Mouse (Mus musculus) midbrain, embryonic 10.5 days (tissue): Measurements from ENCODE around the gene Pdzrn3. TPM values are rescaled to one million over a fixed set of nuclear protein-coding genes. Genes with fewer than 3 reads are reported as not detected.
A peak's percentile ranks its signal among the peaks of the same experiment; 100 is the strongest.

Experiments used
- DNase-seq: peaks from one replicate; pipeline ENCODE4 v3.0.0-alpha.2; 2017; ENCODE audit warnings: low spot score
- H3K27ac ChIP-seq: fragments of 300-500 bp; sonication (generic); replicated peaks from 2 replicates; pipeline ENCODE4 v1.5.1; 2016; ENCODE audit warnings: mild to moderate bottlenecking
- H3K27me3 ChIP-seq: fragments of 300-500 bp; sonication (generic); 2 replicates; pipeline ENCODE4 v1.6.1; 2016; ENCODE audit warnings: low read depth, mild to moderate bottlenecking; ENCODE audit not compliant: poor library complexity, severe bottlenecking
- H3K36me3 ChIP-seq: fragments of 300-500 bp; sonication (generic); 2 replicates; pipeline ENCODE4 v1.6.1; 2016; ENCODE audit warnings: mild to moderate bottlenecking, moderate library complexity
- H3K4me1 ChIP-seq: fragments of 300-500 bp; sonication (generic); 2 replicates; pipeline ENCODE4 v1.6.1; 2016
- H3K4me3 ChIP-seq: fragments of 300-500 bp; sonication (generic); 2 replicates; pipeline ENCODE4 v1.5.1; 2016; ENCODE audit warnings: mild to moderate bottlenecking, moderate library complexity
- H3K9me3 ChIP-seq: fragments of 300-500 bp; sonication (generic); replicated peaks from 2 replicates; pipeline ENCODE4 v1.6.1; 2016; ENCODE audit warnings: mild to moderate bottlenecking
- WGBS: fragments of 180-500 bp; shearing (Covaris S2); methylation state at CpG from one replicate; pipeline ENCODE4 v1.1.7; 2016; 5-methylcytosine and 5-hydroxymethylcytosine counted together
- polyA plus RNA-seq: library from polyadenylated mRNA; unstranded; fragments of >200 nt; fragmentation: Nextera tagmentation; extraction: Ambion mirVana; gene quantifications from 2 replicates; pipeline ENCODE4 v1.2.1, GENCODE M21; 2016

The Pdzrn3 gene
- polyA plus RNA-seq, 1 experiment from 2014 or later: 5.4 TPM

DNA sequence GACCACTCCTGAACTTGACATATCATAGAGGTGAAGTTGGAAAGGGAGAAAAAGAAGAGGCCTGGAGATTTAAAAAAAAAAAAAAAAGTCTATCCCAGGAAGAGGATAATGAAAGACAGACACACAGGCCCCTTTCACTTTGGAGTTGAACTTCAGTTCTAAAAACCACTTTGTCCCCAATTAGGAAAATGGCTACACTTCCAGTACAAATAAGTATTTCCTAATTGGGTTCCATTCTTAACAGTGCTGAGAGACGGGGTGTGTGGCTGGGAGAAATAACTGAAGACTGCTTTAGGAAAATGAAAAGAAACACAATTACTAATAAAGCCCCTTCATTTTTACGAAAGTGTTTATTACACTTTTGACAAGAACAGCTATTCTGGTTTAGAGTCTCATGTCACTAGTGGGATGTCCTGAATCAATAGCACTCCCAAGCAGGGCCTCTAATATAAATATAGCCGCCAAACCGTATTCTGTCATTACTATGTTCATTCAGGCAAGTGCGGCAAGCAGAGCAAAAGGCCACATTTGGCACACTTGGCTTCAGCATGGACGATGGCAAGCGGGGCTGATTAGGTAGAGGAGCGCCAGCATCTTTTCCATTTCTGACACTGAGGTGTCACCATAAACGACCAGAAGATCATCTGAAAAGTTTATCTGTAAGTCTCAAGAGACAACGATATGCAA, 39.7 kb downstream of the Pdzrn3 start:
- 91% methylated on average over 10 of the region's 10 CpGs for whole genome bisulfite sequencing

DNA sequence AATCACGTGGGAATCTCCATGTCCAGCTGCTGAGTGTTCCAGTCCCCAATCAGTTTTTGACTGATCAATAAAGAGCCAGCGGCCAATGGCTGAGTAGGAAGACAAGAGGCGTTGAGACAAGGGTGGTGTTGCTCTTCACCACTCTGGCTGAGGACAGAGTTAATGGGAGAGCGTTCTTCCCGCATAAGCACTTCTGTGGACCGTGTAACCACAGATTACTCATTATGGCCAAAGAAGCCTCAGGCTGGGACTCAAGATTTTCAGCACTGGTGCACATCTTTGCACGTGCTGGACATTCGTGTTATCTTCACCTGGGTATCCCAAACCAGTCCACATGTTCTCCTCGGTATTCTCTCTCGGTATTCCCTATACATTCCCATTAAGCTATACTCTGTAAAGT, 41.0 kb downstream of the Pdzrn3 start:
- Histone ChIP-seq H3K27ac (no peak overlapping the region), H3K4me1 (peaks cover 23% of the 10 kb centered on the region), H3K36me3 (no peaks in the 10 kb centered on the region), H3K27me3 (no peaks in the 10 kb centered on the region), H3K9me3 (no peaks in the 10 kb centered on the region), H3K4me3 (no peak overlapping the region)
- WGBS: 94% methylated on average over 10 of the region's 10 CpGs
- DNase-seq: no peak

More for the DNA sequence above, 39.7 kb downstream of the Pdzrn3 start:
- H3K36me3 ChIP-seq: no peaks in the 10 kb centered on the region
- no peaks in the 10 kb centered on the region for H3K27me3 ChIP-seq
- H3K9me3 ChIP-seq: no peaks in the 10 kb centered on the region
- peaks cover 12% of the 10 kb centered on the region for H3K4me1 ChIP-seq
- no peak overlapping the region for H3K4me3 ChIP-seq
- DNase-seq: no peak
- no peak overlapping the region for H3K27ac ChIP-seq

- H3K4me1 ChIP-seq: peaks cover 28% of the 10 kb centered on the region
- H3K36me3 ChIP-seq: no peaks in the 10 kb centered on the region
- no peak overlapping the region for H3K27ac ChIP-seq
- 79% methylated on average over 1 of the region's 1 CpGs for WGBS
- H3K27me3 ChIP-seq: no peaks in the 10 kb centered on the region
- DNase-seq: no peak
- no peaks in the 10 kb centered on the region for H3K9me3 ChIP-seq
- no peak overlapping the region for H3K4me3 ChIP-seq
Measured at GRCm38 (mm10) chr6:101335744-101336143, 42.0 kb downstream of the Pdzrn3 start.

DNA sequence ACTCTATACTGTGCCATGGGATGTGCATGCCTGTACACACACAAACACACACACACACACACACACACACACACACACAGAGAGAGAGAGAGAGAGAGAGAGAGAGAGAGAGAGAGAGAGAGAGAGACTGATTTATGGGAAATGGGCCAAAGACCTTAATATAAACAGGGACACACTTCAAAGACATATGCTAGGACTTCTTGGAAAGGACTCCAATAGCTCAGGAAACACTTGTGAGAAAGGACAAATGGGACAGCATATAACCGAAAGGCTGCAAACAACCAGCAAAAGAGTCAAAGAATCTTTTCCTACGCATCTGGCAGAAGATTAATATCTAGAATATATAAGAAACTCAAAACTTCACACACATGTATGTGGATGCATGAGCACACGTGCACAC, 43.2 kb downstream of the Pdzrn3 start:
- no peak overlapping the region for H3K27ac ChIP-seq
- 91% methylated on average over 3 of the region's 3 CpGs for WGBS

DNA sequence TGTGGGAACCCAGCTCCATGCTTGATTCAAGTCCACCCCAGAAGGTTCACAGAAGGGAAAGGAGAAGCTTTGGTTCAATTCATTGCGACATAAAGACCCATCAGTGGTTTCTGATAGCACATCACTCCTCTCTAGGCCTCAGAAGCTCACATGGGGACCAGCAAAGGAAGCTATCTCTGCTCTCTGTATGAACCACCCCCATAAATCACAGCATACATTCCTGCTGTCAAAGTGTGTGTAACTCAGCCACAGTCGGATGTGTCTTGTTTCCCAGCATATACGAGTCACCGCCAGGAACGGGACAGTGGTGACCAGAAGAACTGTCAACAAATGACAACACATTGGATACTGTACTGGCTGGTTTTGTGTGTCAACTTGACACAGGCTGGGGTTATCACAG, 47.3 kb downstream of the Pdzrn3 start:
- 94% methylated on average over 5 of the region's 5 CpGs for WGBS

More for the DNA sequence above, 43.2 kb downstream of the Pdzrn3 start:
- H3K36me3 ChIP-seq: no peaks in the 10 kb centered on the region
- H3K4me1 ChIP-seq: peaks cover 36% of the 10 kb centered on the region
- no peaks in the 10 kb centered on the region for H3K27me3 ChIP-seq
- no peak for DNase-seq
- no peak overlapping the region for H3K4me3 ChIP-seq
- no peaks in the 10 kb centered on the region for H3K9me3 ChIP-seq

DNA sequence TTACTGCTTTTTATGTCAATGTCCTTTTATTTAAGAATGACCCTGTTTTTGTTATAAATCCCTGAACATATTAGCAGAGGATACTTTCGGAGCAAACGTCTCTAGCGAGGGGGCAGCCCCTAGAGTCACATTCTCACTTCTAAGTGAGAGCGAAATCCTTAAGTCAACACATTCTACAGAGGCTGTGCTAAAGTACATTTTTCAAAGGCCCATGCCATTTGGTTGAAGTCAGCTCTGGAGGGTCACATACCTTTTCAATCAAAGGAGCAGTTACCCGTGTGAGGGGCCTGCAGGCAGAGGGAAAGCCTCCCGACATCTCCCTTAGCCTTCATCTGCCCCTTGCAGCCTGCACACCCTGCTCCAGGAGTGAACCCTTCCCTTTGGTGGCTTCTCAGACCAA, 48.2 kb downstream of the Pdzrn3 start:
- Histone ChIP-seq H3K4me1 (peaks cover 45% of the 10 kb centered on the region), H3K36me3 (no peaks in the 10 kb centered on the region), H3K4me3 (no peak overlapping the region), H3K27me3 (no peaks in the 10 kb centered on the region), H3K9me3 (no peaks in the 10 kb centered on the region), H3K27ac (0 out of 2 replicates have a peak overlapping the region, but pooled peaks have one; percentile 23)
- 60% methylated on average over 6 of the region's 6 CpGs for WGBS
- no peak for DNase-seq

More for the DNA sequence above, 47.3 kb downstream of the Pdzrn3 start:
- Histone ChIP-seq H3K4me3 (no peak overlapping the region), H3K36me3 (no peaks in the 10 kb centered on the region), H3K27ac (no peak overlapping the region), H3K27me3 (no peaks in the 10 kb centered on the region), H3K4me1 (peaks cover 45% of the 10 kb centered on the region), H3K9me3 (no peaks in the 10 kb centered on the region)
- DNase-seq: no peak

DNA sequence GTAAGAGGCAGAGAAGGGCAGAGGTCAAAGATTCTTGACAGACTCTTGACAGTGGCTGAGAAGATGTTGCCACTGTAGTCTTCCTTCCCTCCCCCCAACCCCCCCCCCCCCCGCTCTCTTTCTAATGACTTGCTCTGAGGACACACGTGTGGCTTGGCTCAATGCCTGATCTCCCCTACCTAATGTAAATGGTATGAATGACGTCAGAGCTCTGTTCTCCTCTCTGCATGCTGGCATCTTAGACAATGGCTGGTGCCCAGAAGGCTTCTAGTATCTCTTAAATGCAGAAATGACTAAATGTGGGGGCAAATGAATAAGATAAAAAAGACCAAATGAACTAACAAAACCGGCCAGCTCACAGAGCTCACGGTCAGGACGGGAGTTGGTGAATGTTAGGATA, 49.2 kb downstream of the Pdzrn3 start:
- Histone ChIP-seq H3K4me1 (peaks cover 37% of the 10 kb centered on the region), H3K36me3 (no peaks in the 10 kb centered on the region), H3K27ac (no peak overlapping the region), H3K9me3 (no peaks in the 10 kb centered on the region), H3K4me3 (no peak overlapping the region), H3K27me3 (no peaks in the 10 kb centered on the region)
- 88% methylated on average over 5 of the region's 6 CpGs for WGBS
- no peak for DNase-seq

DNA sequence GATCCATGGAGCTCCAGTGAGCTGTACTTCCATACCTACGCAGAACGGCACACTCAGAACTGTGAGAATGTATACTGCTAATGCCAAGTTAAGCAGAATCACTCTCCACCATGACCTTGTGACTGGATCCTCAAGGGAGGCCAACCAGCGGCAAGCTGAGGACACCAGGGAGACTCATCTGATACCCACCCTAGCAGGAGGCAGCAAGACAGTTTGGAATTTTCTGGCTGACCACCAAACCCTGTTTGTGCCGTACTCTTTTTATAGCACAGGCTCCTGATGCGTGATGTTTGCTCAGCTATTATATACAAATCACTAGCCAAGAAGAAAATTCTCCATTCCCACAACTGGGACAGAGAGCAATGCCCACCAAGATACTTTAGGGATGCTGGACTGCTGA, 50.0 kb downstream of the Pdzrn3 start:
- no peak overlapping the region for H3K27ac ChIP-seq
- WGBS: 92% methylated on average over 5 of the region's 5 CpGs
- no peak overlapping the region for H3K4me3 ChIP-seq
- no peaks in the 10 kb centered on the region for H3K36me3 ChIP-seq
- no peaks in the 10 kb centered on the region for H3K27me3 ChIP-seq
- H3K9me3 ChIP-seq: no peaks in the 10 kb centered on the region
- no peak for DNase-seq
- H3K4me1 ChIP-seq: peaks cover 31% of the 10 kb centered on the region

GRCm38 (mm10) chr6:101327196-101327595, 50.5 kb downstream of the Pdzrn3 start:
- DNase-seq: no peak
- no peak overlapping the region for H3K4me3 ChIP-seq
- H3K36me3 ChIP-seq: no peaks in the 10 kb centered on the region
- H3K27ac ChIP-seq: no peak overlapping the region
- 89% methylated on average over 3 of the region's 3 CpGs for WGBS
- peaks cover 27% of the 10 kb centered on the region for H3K4me1 ChIP-seq
- H3K27me3 ChIP-seq: no peaks in the 10 kb centered on the region
- H3K9me3 ChIP-seq: no peaks in the 10 kb centered on the region

- Histone ChIP-seq H3K4me1 (peaks cover 17% of the 10 kb centered on the region), H3K27ac (no peak overlapping the region), H3K9me3 (no peaks in the 10 kb centered on the region), H3K36me3 (no peaks in the 10 kb centered on the region), H3K27me3 (no peaks in the 10 kb centered on the region), H3K4me3 (no peak overlapping the region)
- 94% methylated on average over 3 of the region's 3 CpGs for WGBS
- DNase-seq: no peak
Measured at GRCm38 (mm10) chr6:101325842-101326639, 51.7 kb downstream of the Pdzrn3 start.

DNA sequence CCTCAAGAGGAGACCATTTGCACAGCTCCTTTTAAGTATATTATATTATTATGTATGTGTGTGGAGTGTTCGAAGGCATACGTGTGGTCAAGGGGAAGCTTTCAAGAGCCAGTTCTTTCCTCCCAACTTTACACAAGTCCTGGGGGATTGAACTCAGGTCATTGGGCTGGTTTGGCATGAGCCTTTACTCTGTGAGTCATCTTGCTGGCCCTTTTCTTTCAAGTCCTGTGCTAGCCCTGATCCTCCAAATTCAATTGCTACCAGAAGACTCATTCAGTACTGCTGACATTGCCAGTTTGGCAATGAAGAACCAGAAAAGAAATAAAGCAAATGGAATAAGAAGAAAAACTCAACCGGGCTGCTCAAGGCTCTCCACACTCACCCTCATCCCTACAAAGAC, 55.1 kb downstream of the Pdzrn3 start:
- DNase-seq: no peak
- Histone ChIP-seq H3K36me3 (no peaks in the 10 kb centered on the region), H3K4me3 (no peak overlapping the region), H3K27ac (no peak overlapping the region), H3K4me1 (peaks cover 10% of the 10 kb centered on the region), H3K9me3 (no peaks in the 10 kb centered on the region), H3K27me3 (no peaks in the 10 kb centered on the region)
- whole genome bisulfite sequencing: 94% methylated on average over 3 of the region's 3 CpGs

- H3K9me3 ChIP-seq: no peaks in the 10 kb centered on the region
- no peaks in the 10 kb centered on the region for H3K36me3 ChIP-seq
- DNase-seq: no peak
- 86% methylated on average over 3 of the region's 3 CpGs for WGBS
- no peak overlapping the region for H3K4me3 ChIP-seq
- H3K4me1 ChIP-seq: peaks cover 14% of the 10 kb centered on the region
- H3K27ac ChIP-seq: no peak overlapping the region
- no peaks in the 10 kb centered on the region for H3K27me3 ChIP-seq
Measured at GRCm38 (mm10) chr6:101320386-101320785, 57.3 kb downstream of the Pdzrn3 start.

GRCm38 (mm10) chr6:101319374-101319967, 58.2 kb downstream of the Pdzrn3 start:
- Histone ChIP-seq H3K9me3 (no peaks in the 10 kb centered on the region), H3K4me3 (no peak overlapping the region), H3K4me1 (peaks cover 14% of the 10 kb centered on the region), H3K27me3 (no peaks in the 10 kb centered on the region), H3K27ac (no peak overlapping the region), H3K36me3 (no peaks in the 10 kb centered on the region)
- DNase-seq: no peak
- 92% methylated on average over 7 of the region's 7 CpGs for WGBS
